ENCODE assay signal across 8 mouse cellular contexts in the genomic region with DNA sequence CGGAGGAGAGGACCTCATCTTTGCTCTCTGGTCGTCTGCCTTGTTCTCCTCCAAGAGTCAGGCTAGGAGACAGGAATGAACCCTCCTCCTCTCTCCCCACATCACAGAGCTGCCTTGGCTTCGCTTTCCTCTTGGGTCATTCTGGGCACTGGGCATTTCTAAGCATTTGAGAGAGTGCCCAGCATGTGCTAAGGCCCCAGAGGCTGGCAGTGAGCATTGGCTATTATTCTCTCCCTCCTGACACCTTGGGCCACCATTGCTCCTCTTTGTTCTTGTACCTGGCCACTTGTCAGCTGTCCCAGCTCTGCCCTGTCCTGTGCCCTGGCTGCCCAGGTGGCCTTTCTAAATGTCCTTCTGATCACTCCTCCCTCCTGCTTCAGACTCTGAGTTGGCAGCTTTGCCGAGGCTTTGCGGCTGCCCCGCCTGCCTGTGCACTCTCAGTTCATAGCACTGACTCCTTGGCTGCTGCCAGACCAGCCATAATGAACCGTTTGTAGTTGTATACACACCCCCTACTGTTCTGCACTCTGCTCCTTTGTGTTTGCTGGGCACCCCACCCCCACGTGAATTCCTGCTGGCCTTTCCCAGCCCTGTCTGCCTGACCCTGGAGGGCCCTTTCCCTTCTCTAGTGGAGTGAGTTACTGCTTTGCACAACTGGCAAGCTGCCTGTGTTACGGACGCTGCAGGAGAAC.
DNase-seq lines count a peak whose midpoint lies in the region; ATAC-seq and TF ChIP-seq lines count a peak whose summit lies in the region.

No protein-coding gene starts in this region.

- 33% methylated on average over 10 of the region's 10 CpGs for WGBS in forebrain, embryonic 12.5 days
- 19% methylated on average over 10 of the region's 10 CpGs for WGBS in hindbrain, embryonic 12.5 days
- WGBS in lung, adult 2 months: 37% methylated on average over 10 of the region's 10 CpGs

- H3K4me1 ChIP-seq in MEL (ENCODE audit: control insufficient read depth in 1 of 2, insufficient read depth in 2 of 2, low read length in 2 of 2): peaks cover 22 to 34% of the 10 kb centered on the region in 2 experiments
- peaks cover 11% of the 10 kb centered on the region for H3K4me1 ChIP-seq in forebrain, embryonic 12.5 days
- peaks cover 15% of the 10 kb centered on the region for H3K4me1 ChIP-seq in hindbrain, embryonic 12.5 days
- H3K4me1 ChIP-seq in lung, adult 2 months (ENCODE audit: control insufficient read depth, insufficient read depth, low read length): peaks cover 11% of the 10 kb centered on the region

- 0 out of 2 replicates have a peak overlapping the region, but pooled peaks have one; percentile 8 for H3K4me2 ChIP-seq in forebrain, embryonic 12.5 days
- H3K4me2 ChIP-seq in hindbrain, embryonic 12.5 days (replicated peaks): 0 out of 2 replicates have a peak overlapping the region, but pooled peaks have one; percentile 15

- ATAC-seq in forebrain, embryonic 12.5 days (ENCODE audit: low FRiP score): peak; percentile 51
- ATAC-seq in hindbrain, embryonic 12.5 days (ENCODE audit: low FRiP score): peak; percentile 82

- no peak for TF ChIP-seq EP300 in MEL (IDR thresholded peaks at IDR 0.05; ENCODE audit: low read depth in 1 of 2, low read length in 2 of 2)

- no peaks in the 10 kb centered on the region for H3K9me3 ChIP-seq in MEL (replicated peaks; ENCODE audit: insufficient read depth, low read length)
- no peaks in the 10 kb centered on the region for H3K9me3 ChIP-seq in forebrain, embryonic 12.5 days
- no peaks in the 10 kb centered on the region for H3K9me3 ChIP-seq in hindbrain, embryonic 12.5 days (replicated peaks)

- no peaks in the 10 kb centered on the region for H3K79me2 ChIP-seq in MEL (ENCODE audit: control insufficient read depth, insufficient read depth, low read length, poor library complexity)

- no peak overlapping the region for H3K9ac ChIP-seq in MEL (ENCODE audit: control insufficient read depth, low read depth, low read length, poor library complexity, severe bottlenecking)
- H3K9ac ChIP-seq in forebrain, embryonic 12.5 days: no peak overlapping the region
- 0 out of 2 replicates have a peak overlapping the region, but pooled peaks have one; percentile 14 for H3K9ac ChIP-seq in hindbrain, embryonic 12.5 days

- H3K36me3 ChIP-seq in MEL (ENCODE audit: control insufficient read depth in 1 of 2, insufficient read depth in 2 of 2, low read length in 2 of 2): peaks cover 0 to 39% of the 10 kb centered on the region in 2 experiments; a peak in 3 of 4 replicates
- H3K36me3 ChIP-seq in forebrain, embryonic 12.5 days (replicated peaks): peaks cover 28% of the 10 kb centered on the region
- H3K36me3 ChIP-seq in hindbrain, embryonic 12.5 days: peaks cover 7% of the 10 kb centered on the region

- H3K4me3 ChIP-seq in MEL (ENCODE audit: control insufficient read depth in 1 of 2, insufficient read depth in 1 of 2, low read depth in 2 of 2, low read length in 2 of 2): no peak overlapping the region
- no peak overlapping the region for H3K4me3 ChIP-seq in forebrain, embryonic 12.5 days (replicated peaks)
- H3K4me3 ChIP-seq in hindbrain, embryonic 12.5 days: no peak overlapping the region
- H3K4me3 ChIP-seq in lung, adult 2 months (replicated peaks; ENCODE audit: extremely low read depth, low read depth, low read length): no peak overlapping the region

- no peak for TF ChIP-seq RAD21 in MEL (IDR thresholded peaks at IDR 0.05; ENCODE audit: low read depth, low read length)

- peak overlapping the region; percentile 17 for H3K27ac ChIP-seq in MEL (ENCODE audit: control insufficient read depth, low read depth, low read length)
- 0 out of 2 replicates have a peak overlapping the region, but pooled peaks have one; percentile 56 for H3K27ac ChIP-seq in forebrain, embryonic 12.5 days
- H3K27ac ChIP-seq in hindbrain, embryonic 12.5 days: peak overlapping the region; percentile 30

- H3K27me3 ChIP-seq in MEL (ENCODE audit: control insufficient read depth in 1 of 2, insufficient read depth in 2 of 2, low read length in 2 of 2): no peaks in the 10 kb centered on the region
- no peaks in the 10 kb centered on the region for H3K27me3 ChIP-seq in forebrain, embryonic 12.5 days
- no peaks in the 10 kb centered on the region for H3K27me3 ChIP-seq in hindbrain, embryonic 12.5 days

- TF ChIP-seq POLR2A in MEL (IDR thresholded peaks at IDR 0.05; ENCODE audit: control insufficient read depth in 1 of 2, insufficient read depth in 1 of 2, low read depth in 1 of 2, low read length in 2 of 2, poor library complexity in 1 of 2): no peak
- no peak for TF ChIP-seq POLR2A in lung, adult 2 months (IDR thresholded peaks at IDR 0.05; ENCODE audit: borderline replicate concordance, extremely low read depth, low read depth, low read length)

- TF ChIP-seq CTCF in MEL (IDR thresholded peaks at IDR 0.05 in 2 of 3, conservative IDR thresholded peaks at IDR 0.05 in 1 of 3; ENCODE audit: control insufficient read depth in 1 of 3, insufficient read depth in 1 of 3, low read depth in 2 of 3, low read length in 3 of 3, poor library complexity in 1 of 3, severe bottlenecking in 1 of 3): no peak
- TF ChIP-seq CTCF in lung, adult 2 months (IDR thresholded peaks at IDR 0.05; ENCODE audit: insufficient read depth, low read length): no peak

- no peak for DNase-seq in MEL (ENCODE audit: low read depth, low spot score)
- peak; percentile 43 for DNase-seq in cerebellum, adult 11-12 months
- DNase-seq in layer of hippocampus, postnatal 10 days (ENCODE audit: low spot score in 2 of 2): peak; percentile 35 to 54
- DNase-seq in lung, adult 2 months: peak; percentile 43
- peak; percentile 85 for DNase-seq in retina, postnatal 1 day
- DNase-seq in urinary bladder, postnatal 36 days (ENCODE audit: low spot score in 2 of 2): no peak

TF ChIP-seq in MEL, 35 proteins besides CTCF, POLR2A, EP300 and RAD21:
- no peak for TF ChIP-seq TAL1 (IDR thresholded peaks at IDR 0.05; ENCODE audit: low read length)
- TF ChIP-seq MYC (IDR thresholded peaks at IDR 0.05; ENCODE audit: low read depth, low read length): no peak
- no peak for TF ChIP-seq USF1 (IDR thresholded peaks at IDR 0.05; ENCODE audit: low read depth, low read length)
- no peak for TF ChIP-seq ZKSCAN1 (IDR thresholded peaks at IDR 0.05; ENCODE audit: low read depth, low read length)
- no peak for TF ChIP-seq POLR2AphosphoS5 (IDR thresholded peaks at IDR 0.05; ENCODE audit: borderline replicate concordance, low read depth, low read length)
- no peak for TF ChIP-seq E2F4 (IDR thresholded peaks at IDR 0.05; ENCODE audit: borderline replicate concordance, low read depth, low read length)
- TF ChIP-seq CHD2 (IDR thresholded peaks at IDR 0.05; ENCODE audit: low read length): no peak
- no peak for TF ChIP-seq MEF2A (IDR thresholded peaks at IDR 0.05; ENCODE audit: extremely low read depth, insufficient replicate concordance, low read depth, low read length, poor library complexity, severe bottlenecking)

Comparison
In these comparisons a context has a peak if more than half of its experiments do, and no peak if none do; other contexts are left out.
1. DNase-seq: peak in cerebellum, adult 11-12 months (single experiment), layer of hippocampus, postnatal 10 days (2 of 2), lung, adult 2 months (single experiment) and retina, postnatal 1 day (single experiment); none in MEL (single experiment) and urinary bladder, postnatal 36 days (0 of 2).
2. Peak in every context shown above with its lines, with median percentiles within 50 percentile points of each other: H3K27ac ChIP-seq.